Mouse (Mus musculus): Measurements from ENCODE around the gene Ntrk2.
"Not testable (repeated sequence)": the region's sequence is repeated elsewhere in the genome, so short reads cannot be mapped to it uniquely, and the experiment has no call there.

Ntrk2 gene

GRCm38 (mm10) chr13:59030574-59030973 lies 224.2 kb downstream of the Ntrk2 start:
- DNase-seq (ENCODE audit: extremely low read depth, low read depth) = no peak

DNA sequence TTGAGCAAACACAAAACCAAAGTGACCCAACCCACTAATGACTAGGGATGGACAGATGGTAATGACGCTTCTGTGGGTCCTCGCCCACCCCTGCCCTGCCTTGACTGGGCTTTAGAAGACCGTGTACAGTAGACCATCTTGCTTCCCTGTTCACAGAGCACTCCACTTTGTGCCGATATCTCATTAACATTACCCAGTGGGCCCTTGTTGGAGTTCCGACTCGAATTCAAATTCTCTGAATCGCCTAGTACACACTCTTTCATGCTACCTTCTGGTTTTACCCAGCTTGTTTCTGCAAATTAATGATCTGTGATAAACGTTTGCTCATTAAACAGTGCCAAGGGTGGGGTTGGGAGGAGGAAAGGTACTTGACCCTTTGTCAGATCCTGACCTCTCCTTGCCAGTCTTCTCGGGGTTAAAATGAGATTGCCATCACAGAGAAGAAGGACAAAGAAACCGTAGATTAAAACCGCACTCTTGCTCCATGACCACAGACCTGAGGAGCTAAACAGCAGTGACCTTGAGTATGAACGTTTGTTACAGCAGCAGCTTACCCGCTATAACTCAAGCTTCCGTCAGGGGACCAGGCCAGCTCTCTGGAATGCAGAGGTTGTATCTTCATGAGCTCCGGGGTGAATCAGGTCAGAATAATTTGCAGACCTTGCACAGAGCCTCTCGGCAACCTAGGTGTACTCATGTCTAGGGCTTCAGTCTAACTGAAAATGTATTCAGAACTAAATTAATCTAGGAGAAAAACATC lies 234.0 kb downstream of the Ntrk2 start:
- no peak for DNase-seq (ENCODE audit: extremely low read depth, low read depth)

- no peak for DNase-seq (ENCODE audit: extremely low read depth, low read depth)
These were observed 234.8 kb downstream of the Ntrk2 start for GRCm38 (mm10) chr13:59041013-59041764.

GRCm38 (mm10) chr13:59052188-59052587 lies 245.8 kb downstream of the Ntrk2 start:
- DNase-seq (ENCODE audit: extremely low read depth, low read depth) = no peak

DNA sequence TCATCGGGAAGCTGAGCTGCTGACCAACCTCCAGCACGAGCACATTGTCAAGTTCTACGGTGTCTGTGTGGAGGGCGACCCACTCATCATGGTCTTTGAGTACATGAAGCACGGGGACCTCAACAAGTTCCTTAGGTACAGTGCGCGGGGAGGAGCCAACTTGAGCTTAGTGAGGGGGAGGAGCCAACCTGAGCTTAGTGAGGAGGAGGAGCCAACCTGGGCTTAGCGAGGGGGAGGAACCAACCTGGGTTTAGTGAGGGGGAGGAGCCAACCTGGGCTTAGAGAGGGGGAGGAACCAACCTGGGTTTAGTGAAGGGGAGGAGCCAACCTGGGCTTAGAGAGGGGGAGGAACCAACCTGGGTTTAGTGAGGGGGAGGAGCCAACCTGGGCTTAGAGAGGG lies 248.0 kb downstream of the Ntrk2 start:
- not testable (repeated sequence) for DNase-seq (ENCODE audit: extremely low read depth, low read depth)

DNA sequence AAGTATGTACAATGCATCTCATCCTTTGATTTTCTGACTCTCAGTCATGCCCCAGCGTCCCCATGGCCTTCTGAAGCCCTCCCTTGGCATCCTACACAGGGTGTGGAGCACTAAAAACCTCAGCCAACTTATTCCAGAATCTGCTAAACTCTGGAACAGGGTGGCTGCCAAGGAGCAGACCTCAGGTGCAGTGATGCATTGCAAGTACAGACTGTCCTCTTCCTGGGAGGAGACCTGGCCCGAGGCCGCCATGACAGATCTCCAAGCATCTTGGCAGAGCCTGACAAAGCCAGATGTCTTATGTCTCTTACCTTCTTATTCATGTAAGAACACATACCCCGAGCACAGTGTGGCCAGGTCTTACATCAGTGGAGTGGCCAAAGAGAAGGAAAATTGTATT lies 250.5 kb downstream of the Ntrk2 start:
- no peak for DNase-seq (ENCODE audit: extremely low read depth, low read depth)

- no peak for DNase-seq (ENCODE audit: extremely low read depth, low read depth)
These were observed 251.5 kb downstream of the Ntrk2 start for GRCm38 (mm10) chr13:59057886-59058285.

GRCm38 (mm10) chr13:59059118-59059517 lies 252.7 kb downstream of the Ntrk2 start:
- DNase-seq (ENCODE audit: extremely low read depth, low read depth) = no peak

- no peak for DNase-seq (ENCODE audit: extremely low read depth, low read depth)
These were observed 259.3 kb downstream of the Ntrk2 start for GRCm38 (mm10) chr13:59065677-59066076.

DNA sequence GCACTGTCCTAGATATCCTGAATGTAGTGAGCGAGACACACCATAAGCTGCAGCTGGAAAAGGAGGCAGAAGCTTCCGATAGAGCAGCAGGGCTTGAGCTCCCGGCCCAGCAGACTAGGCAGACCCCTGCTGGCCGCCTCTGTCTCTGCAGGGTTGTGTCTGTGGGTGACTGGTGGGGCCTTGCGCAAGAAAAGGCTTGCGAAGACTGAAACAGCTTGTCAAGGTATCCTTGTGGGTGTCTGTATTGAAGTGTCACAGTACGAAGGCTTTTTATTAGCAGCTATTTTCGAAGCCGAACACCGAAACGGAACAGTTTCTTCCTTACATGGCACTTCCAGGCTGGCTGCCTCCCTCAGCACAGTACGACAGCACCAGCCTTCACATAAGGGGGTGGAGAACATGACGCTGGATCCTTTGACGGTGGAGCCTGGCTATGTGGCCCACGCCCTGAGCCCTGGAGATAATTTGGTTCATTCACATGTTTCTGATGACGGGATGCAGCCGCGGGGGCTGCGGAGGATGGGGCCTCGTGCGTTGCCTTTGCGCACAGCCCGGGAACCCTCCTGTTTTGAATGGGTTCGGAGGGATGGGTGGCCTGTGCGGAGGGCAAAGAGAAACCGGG lies 267.4 kb downstream of the Ntrk2 start:
- no peak for DNase-seq (ENCODE audit: extremely low read depth, low read depth)

GRCm38 (mm10) chr13:59076489-59076888 lies 270.1 kb downstream of the Ntrk2 start:
- no peak for DNase-seq (ENCODE audit: extremely low read depth, low read depth)

DNA sequence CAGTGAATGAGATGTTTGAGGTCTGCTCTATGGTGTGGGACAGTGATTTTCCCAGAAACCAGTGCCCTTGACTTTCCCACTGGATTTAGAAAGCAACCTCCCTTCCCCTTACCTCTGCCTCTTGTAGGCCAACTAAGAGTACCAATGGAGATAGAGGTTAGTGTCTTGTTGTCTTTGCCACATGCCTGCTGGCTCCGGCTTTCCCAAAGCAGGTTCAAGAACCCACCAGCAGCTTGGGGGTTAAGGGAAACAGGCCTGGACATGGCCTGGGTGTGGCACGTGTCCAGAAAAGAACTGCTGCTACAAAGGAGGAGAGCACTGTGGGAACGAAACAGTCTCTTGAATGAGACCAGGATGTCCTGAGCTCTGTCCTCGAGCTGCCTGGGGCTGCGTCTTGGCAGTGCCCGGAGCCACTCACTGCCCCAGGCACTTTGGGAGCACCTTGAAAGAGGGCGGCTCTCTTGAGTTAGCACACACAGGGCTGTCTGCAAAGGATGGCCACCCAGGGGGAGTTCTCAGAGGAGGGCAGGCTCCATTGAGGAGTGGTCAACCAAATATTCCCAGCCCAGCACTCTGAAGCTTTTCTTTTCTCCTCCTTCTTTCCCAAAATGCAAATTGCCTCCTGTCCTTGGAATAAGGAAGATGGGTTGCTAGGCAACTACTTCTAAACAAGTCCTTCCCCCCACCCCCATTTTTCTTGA lies 273.5 kb downstream of the Ntrk2 start:
- DNase-seq (ENCODE audit: extremely low read depth, low read depth) = no peak

DNA sequence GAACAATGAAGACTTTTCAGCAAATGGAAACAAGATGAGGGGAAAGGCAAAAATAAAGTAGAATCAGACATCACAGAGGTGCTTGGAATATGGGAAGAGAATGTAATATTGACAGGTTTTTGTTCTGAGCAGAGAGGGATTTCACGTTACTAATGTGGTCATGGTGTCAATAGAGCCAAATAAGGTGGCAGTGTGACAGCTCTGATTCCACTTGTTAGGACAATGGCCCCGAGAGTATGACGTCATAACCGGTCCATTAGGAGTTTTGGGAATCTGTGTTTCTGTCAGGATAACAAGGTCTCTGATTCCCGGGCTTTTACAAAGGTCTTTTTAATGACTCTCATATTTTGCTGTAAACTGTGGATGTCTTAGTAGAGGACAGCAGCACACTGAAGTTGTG lies 274.1 kb downstream of the Ntrk2 start:
- no peak for DNase-seq (ENCODE audit: extremely low read depth, low read depth)

GRCm38 (mm10) chr13:59089016-59089415 lies 282.6 kb downstream of the Ntrk2 start:
- no peak for DNase-seq (ENCODE audit: extremely low read depth, low read depth)

- DNase-seq (ENCODE audit: extremely low read depth, low read depth) = no peak
These were observed 285.0 kb downstream of the Ntrk2 start for GRCm38 (mm10) chr13:59091138-59091971.

DNA sequence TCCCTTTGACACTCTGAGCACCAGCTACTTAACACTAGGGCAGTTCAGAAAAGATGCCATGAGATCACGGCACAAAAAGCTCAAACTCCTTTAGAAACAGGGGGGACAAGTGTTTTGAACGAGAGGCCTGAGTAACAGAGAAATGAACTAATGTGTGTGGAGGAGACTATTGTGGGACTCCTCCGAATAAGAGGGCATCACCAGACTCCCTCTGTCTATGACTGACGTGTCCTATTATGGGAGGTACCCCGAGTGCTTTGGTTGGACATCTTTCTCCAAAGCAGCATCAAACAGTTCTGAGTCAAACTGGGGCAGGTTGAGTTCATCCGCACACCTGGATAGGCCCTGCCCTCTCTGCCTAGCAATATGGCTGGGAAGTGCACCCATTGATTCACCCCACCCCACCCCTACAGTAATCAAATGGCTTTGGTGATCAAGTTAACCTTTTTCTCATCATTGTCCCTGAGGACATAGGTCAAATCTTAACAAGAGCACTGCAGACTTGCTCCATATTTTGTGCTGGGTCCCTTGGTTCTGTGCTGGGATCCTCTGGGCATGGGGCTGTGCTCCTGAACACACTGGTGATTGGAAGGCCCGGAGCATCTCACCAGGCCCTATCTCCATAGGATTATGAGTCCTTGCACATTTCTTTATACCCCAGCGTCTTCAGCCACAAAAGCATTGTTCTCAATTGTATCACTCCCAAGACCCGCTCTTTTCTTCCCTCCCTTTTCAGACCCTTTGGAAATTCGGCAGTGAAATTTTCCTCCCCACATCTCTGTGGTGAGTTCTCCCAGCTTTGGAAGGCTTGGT lies 285.9 kb downstream of the Ntrk2 start:
- DNase-seq (ENCODE audit: extremely low read depth, low read depth) = no peak

GRCm38 (mm10) chr13:59092858-59093154 lies 286.4 kb downstream of the Ntrk2 start:
- no peak for DNase-seq (ENCODE audit: extremely low read depth, low read depth)

GRCm38 (mm10) chr13:59094722-59095121 lies 288.4 kb downstream of the Ntrk2 start:
- DNase-seq (ENCODE audit: extremely low read depth, low read depth) = no peak

GRCm38 (mm10) chr13:59095811-59096391 lies 289.5 kb downstream of the Ntrk2 start:
- DNase-seq (ENCODE audit: extremely low read depth, low read depth) = no peak

DNA sequence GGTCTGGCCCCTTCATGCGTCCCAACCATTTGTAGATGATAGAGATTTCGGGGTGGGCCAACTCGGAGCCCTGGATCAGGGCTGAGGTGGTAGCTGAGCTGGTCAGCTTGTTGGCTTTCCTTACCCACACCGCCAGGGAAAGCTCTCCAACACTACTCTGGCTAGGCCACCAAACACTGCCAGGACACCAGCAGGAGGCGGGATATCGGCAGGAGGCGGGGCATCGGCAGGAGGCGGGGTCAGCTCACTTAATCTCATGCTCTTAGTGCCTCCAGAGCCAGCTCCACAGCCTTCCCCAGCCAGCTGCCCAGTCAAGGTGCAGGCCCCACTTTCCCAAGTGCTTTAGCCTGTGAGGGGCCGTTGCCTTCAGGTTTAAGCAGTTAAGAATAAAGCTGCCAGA lies 293.7 kb downstream of the Ntrk2 start:
- no peak for DNase-seq (ENCODE audit: extremely low read depth, low read depth)

Measured in MEL-GATA-1-ER (cell line).